Mouse (Mus musculus) neural tube, embryonic 14.5 days (tissue): ENCODE data around the gene Mn1. TPM values are rescaled to one million over a fixed set of nuclear protein-coding genes. Genes with fewer than 3 reads are reported as not detected.

Experiments
- ATAC-seq: fragments of 200-750 bp; cut with Nextera tagmentation; 2 replicates; pipeline ENCODE4 v1.8.0; 2017; ENCODE audit warnings: low read depth, mild to moderate bottlenecking, moderate TSS enrichment, moderate library complexity
- H3K27ac ChIP-seq: fragments of 300-500 bp; sonication (generic); 2 replicates; pipeline ENCODE4 v1.5.1; 2014; ENCODE audit warnings: low read depth, mild to moderate bottlenecking, control low read depth, low read length, moderate library complexity, mixed read lengths
- H3K27me3 ChIP-seq: fragments of 300-500 bp; sonication (generic); 2 replicates; pipeline ENCODE4 v1.6.1; 2014; ENCODE audit warnings: low read length; ENCODE audit not compliant: control insufficient read depth, insufficient read depth
- H3K36me3 ChIP-seq: fragments of 300-500 bp; sonication (generic); 2 replicates; pipeline ENCODE4 v1.6.1; 2014; ENCODE audit warnings: low read length, mixed read lengths; ENCODE audit not compliant: control insufficient read depth, insufficient read depth
- H3K4me1 ChIP-seq: fragments of 300-500 bp; sonication (generic); 2 replicates; pipeline ENCODE4 v1.6.1; 2014; ENCODE audit warnings: low read length; ENCODE audit not compliant: control insufficient read depth, insufficient read depth
- H3K4me2 ChIP-seq: fragments of 300-500 bp; sonication (generic); 2 replicates; pipeline ENCODE4 v1.6.1; 2014; ENCODE audit warnings: mild to moderate bottlenecking, low read depth, low read length, control low read depth
- H3K4me3 ChIP-seq: fragments of 300-500 bp; sonication (generic); 2 replicates; pipeline ENCODE4 v1.5.1; 2014; ENCODE audit warnings: low read depth, low read length, control low read depth, mixed read lengths
- H3K9ac ChIP-seq: fragments of 300-500 bp; sonication (generic); replicated peaks from 2 replicates; pipeline ENCODE4 v1.6.1; 2014; ENCODE audit warnings: low read depth, mild to moderate bottlenecking, control low read depth, low read length, mixed read lengths
- H3K9me3 ChIP-seq: fragments of 300-500 bp; sonication (generic); 2 replicates; pipeline ENCODE4 v1.6.1; 2016; ENCODE audit warnings: low read length; ENCODE audit not compliant: control insufficient read depth
- WGBS: fragments of 180-500 bp; shearing (Covaris S2); extraction: QIAGEN DNeasy Blood & Tissue Kit; methylation state at CpG from one replicate; pipeline ENCODE4 v1.1.7; 2014; 5-methylcytosine and 5-hydroxymethylcytosine counted together
- polyA plus RNA-seq: library from polyadenylated mRNA; unstranded; fragments of >200 nt; fragmentation: Nextera tagmentation; extraction: Ambion mirVana; gene quantifications from 2 replicates; pipeline ENCODE4 v1.2.1, GENCODE M21; 2014

Gene Mn1
- polyA plus RNA-seq, 1 experiment from 2014 or later, result 18.6 TPM

DNA sequence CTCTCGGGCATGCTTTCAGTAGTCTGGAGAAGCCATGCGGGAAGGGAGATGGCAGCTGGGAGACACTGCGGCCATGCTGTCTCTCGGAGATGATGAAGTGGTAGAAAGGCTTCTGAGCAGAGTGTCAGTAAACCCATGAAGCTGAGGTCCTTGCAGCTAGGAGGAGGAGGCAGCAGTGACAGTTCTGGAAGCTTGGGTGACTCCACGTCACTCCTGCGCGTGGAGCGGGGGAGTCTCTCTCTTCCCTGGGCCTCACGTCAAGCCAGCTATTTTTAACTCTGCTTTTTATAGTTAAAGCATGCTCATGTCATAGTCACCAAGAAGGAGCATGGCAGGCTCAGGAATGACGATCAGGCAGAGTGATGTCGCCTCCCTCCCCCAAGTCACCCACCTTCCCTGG, 56.3 kb downstream of the Mn1 start:
- Histone ChIP-seq H3K4me2 (no peak overlapping the region), H3K36me3 (no peaks in the 10 kb centered on the region), H3K27me3 (no peaks in the 10 kb centered on the region), H3K9me3 (no peaks in the 10 kb centered on the region), H3K9ac (no peak overlapping the region), H3K4me1 (no peaks in the 10 kb centered on the region), H3K4me3 (no peak overlapping the region), H3K27ac (no peak overlapping the region)
- ATAC-seq, result no peak
- WGBS, result 77% methylated on average over 11 of the region's 11 CpGs

DNA sequence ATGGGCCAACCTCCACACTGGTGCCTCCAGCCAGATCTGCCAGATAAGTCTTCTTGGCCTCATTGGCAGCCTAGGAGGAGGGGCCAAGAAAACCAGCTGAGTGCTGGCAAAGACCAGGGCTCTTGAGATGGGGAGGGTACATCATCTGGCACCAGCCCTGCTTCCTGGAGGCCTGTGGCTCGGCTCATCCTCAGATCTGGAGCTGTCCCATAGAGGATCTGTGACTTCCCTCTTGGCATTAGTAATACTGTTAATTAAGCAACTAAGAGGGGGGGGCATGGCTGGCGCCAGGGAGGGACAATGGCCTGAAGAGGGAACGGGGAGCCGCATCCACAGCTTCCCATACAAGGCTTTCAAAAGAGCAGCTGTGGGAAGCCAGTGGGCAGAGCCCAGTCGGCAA, 58.6 kb downstream of the Mn1 start:
- no peaks in the 10 kb centered on the region for H3K36me3 ChIP-seq
- no peaks in the 10 kb centered on the region for H3K27me3 ChIP-seq
- H3K4me1 ChIP-seq, result 0 out of 2 replicates have a peak, but pooled peaks cover 4% of the 10 kb centered on the region
- H3K9me3 ChIP-seq, result no peaks in the 10 kb centered on the region
- no peak overlapping the region for H3K4me2 ChIP-seq
- H3K4me3 ChIP-seq, result no peak overlapping the region
- peak; percentile 46; the same call in 1 of the 2 replicates for ATAC-seq
- no peak overlapping the region for H3K9ac ChIP-seq
- 63% methylated on average over 5 of the region's 5 CpGs for WGBS
- no peak overlapping the region for H3K27ac ChIP-seq

- Histone ChIP-seq H3K27me3 (no peaks in the 10 kb centered on the region), H3K4me3 (no peak overlapping the region), H3K36me3 (no peaks in the 10 kb centered on the region), H3K4me2 (no peak overlapping the region), H3K27ac (no peak overlapping the region), H3K9me3 (no peaks in the 10 kb centered on the region), H3K9ac (no peak overlapping the region), H3K4me1 (0 out of 2 replicates have a peak, but pooled peaks cover 4% of the 10 kb centered on the region)
- ATAC-seq, result no peak
- 87% methylated on average over 6 of the region's 6 CpGs for WGBS
Observed at GRCm38 (mm10) chr5:111476141-111476540, 59.0 kb downstream of the Mn1 start.

DNA sequence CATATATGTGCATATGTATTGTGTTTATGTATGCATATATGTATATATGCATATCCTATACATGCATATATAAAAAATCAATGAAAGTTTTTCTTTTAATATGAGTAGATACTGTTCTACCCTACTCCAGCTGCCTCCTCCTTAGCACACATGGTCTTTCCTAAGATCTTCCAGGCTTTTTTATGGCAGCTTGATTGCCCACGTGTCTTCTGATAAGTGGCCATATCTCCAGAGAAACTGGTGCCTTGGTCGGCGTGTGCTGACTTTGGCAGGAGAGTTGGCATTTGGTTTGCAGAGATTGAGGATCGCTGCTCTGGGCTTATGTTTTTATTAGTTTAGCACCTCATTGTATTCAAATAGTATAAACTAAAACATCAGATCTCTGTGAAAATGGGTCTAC, 68.7 kb downstream of the Mn1 start:
- no peak overlapping the region for H3K9ac ChIP-seq
- no peak overlapping the region for H3K4me2 ChIP-seq
- ATAC-seq, result no peak
- no peak overlapping the region for H3K27ac ChIP-seq
- no peak overlapping the region for H3K4me3 ChIP-seq
- 0 out of 2 replicates have a peak, but pooled peaks cover 4% of the 10 kb centered on the region for H3K9me3 ChIP-seq
- WGBS, result 83% methylated on average over 4 of the region's 4 CpGs
- no peaks in the 10 kb centered on the region for H3K4me1 ChIP-seq
- H3K27me3 ChIP-seq, result no peaks in the 10 kb centered on the region
- H3K36me3 ChIP-seq, result no peaks in the 10 kb centered on the region

- Histone ChIP-seq H3K4me3 (no peak overlapping the region), H3K9ac (no peak overlapping the region), H3K27me3 (no peaks in the 10 kb centered on the region), H3K4me2 (peak overlapping the region; percentile 24; the same call in 1 of the 2 replicates), H3K27ac (no peak overlapping the region), H3K4me1 (no peaks in the 10 kb centered on the region), H3K9me3 (no peaks in the 10 kb centered on the region), H3K36me3 (no peaks in the 10 kb centered on the region)
- ATAC-seq, result peak; percentile 78
- 64% methylated on average over 7 of the region's 7 CpGs for WGBS
Observed at GRCm38 (mm10) chr5:111489022-111489616, 72.0 kb downstream of the Mn1 start.

GRCm38 (mm10) chr5:111490599-111490998, 73.4 kb downstream of the Mn1 start:
- WGBS, result 80% methylated on average over 4 of the region's 4 CpGs
- Histone ChIP-seq H3K9me3 (no peaks in the 10 kb centered on the region), H3K9ac (no peak overlapping the region), H3K4me3 (no peak overlapping the region), H3K27ac (no peak overlapping the region), H3K27me3 (no peaks in the 10 kb centered on the region), H3K4me2 (no peak overlapping the region), H3K4me1 (no peaks in the 10 kb centered on the region), H3K36me3 (no peaks in the 10 kb centered on the region)
- ATAC-seq, result no peak

DNA sequence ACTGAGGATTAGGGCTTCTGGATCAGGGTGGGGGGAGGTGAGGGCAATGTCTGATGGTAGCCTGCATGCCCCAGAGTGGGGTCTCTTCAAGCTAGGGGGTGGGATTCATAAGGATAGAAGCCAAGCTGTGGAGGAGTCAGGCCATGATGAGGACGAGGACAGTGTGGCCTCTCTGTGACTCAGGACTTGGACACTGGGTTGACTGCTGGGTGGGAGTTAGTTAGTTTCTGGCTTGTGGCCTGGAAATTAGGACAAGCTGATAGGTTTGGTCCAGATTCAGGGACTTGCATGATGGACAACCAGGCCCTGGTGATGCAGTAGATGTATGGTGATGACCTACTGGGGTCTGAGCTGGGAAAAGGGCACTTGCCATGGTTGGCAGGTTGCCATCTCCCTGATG, 74.3 kb downstream of the Mn1 start:
- no peaks in the 10 kb centered on the region for H3K9me3 ChIP-seq
- H3K27ac ChIP-seq, result no peak overlapping the region
- no peak overlapping the region for H3K9ac ChIP-seq
- ATAC-seq, result no peak
- WGBS, result 84% methylated on average over 1 of the region's 1 CpGs
- no peaks in the 10 kb centered on the region; the same call in 1 of the 2 replicates for H3K4me1 ChIP-seq
- H3K4me2 ChIP-seq, result no peak overlapping the region
- H3K27me3 ChIP-seq, result no peaks in the 10 kb centered on the region
- H3K4me3 ChIP-seq, result no peak overlapping the region
- no peaks in the 10 kb centered on the region for H3K36me3 ChIP-seq

GRCm38 (mm10) chr5:111500036-111500435, 82.9 kb downstream of the Mn1 start:
- H3K27ac ChIP-seq, result no peak overlapping the region
- no peak overlapping the region for H3K4me2 ChIP-seq
- H3K9ac ChIP-seq, result no peak overlapping the region
- 71% methylated on average over 3 of the region's 3 CpGs for WGBS
- no peaks in the 10 kb centered on the region; the same call in 1 of the 2 replicates for H3K4me1 ChIP-seq
- no peaks in the 10 kb centered on the region for H3K36me3 ChIP-seq
- H3K9me3 ChIP-seq, result no peaks in the 10 kb centered on the region
- no peak overlapping the region for H3K4me3 ChIP-seq
- H3K27me3 ChIP-seq, result peaks cover 2% of the 10 kb centered on the region; the same call in 1 of the 2 replicates
- ATAC-seq, result no peak

GRCm38 (mm10) chr5:111501691-111502441, 84.7 kb downstream of the Mn1 start:
- no peaks in the 10 kb centered on the region for H3K9me3 ChIP-seq
- H3K4me1 ChIP-seq, result no peaks in the 10 kb centered on the region; the same call in 1 of the 2 replicates
- ATAC-seq, result no peak
- no peak overlapping the region for H3K4me3 ChIP-seq
- WGBS, result 56% methylated on average over 13 of the region's 13 CpGs
- peaks cover 2% of the 10 kb centered on the region; the same call in 1 of the 2 replicates for H3K27me3 ChIP-seq
- no peak overlapping the region for H3K4me2 ChIP-seq
- H3K36me3 ChIP-seq, result no peaks in the 10 kb centered on the region
- H3K9ac ChIP-seq, result no peak overlapping the region
- no peak overlapping the region for H3K27ac ChIP-seq
